Comparison of ENCODE assay signal across 17 mouse cellular contexts in the genomic region with DNA sequence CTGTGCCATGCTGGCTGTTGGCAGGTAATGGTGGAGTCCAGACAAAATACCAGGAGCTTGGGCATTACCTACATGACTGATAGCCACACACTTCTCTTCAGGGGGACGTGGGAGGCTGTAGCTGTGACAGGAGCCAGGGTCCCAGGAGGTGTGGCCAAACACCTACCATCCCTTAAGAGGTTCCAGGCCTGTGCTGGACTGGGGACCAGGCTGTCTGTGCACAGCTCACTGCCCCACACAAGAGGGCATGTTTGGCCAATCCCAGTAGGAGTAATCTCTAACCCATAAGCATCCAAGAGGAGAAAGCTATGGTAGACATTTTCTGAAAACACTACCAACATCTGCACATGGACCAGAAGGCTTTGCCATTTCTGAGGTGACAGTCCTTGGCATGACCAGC.
"Had no signal": no experiment of that assay in that cellular context is flagged by ENCODE, and none has a peak within 500 bp of the region (broad histone marks: within the 10 kb centered on the region; RNA-seq: fewer than 3 reads in every experiment).

No protein-coding gene starts in this region.

- H3K4me1 ChIP-seq: liver, embryonic 15.5 days; neural tube, embryonic 12.5 days had no signal

- H3K27ac ChIP-seq: liver, embryonic 13.5 days; liver, embryonic 15.5 days; neural tube, embryonic 12.5 days had no signal

- H3K27me3 ChIP-seq: liver, embryonic 13.5 days; liver, embryonic 15.5 days; neural tube, embryonic 12.5 days had no signal

- H3K9ac ChIP-seq: liver, embryonic 13.5 days; liver, embryonic 15.5 days; lung, embryonic 14.5 days; neural tube, embryonic 12.5 days had no signal

- DNase-seq: liver, embryonic 13.5 days; lung, adult 18-20 months; lung, embryonic 14.5 days; lung, postnatal 10 days; lung, postnatal 4 days; retina, postnatal 1 day; right cerebral cortex, adult 18-20 months; right cerebral cortex, postnatal 25 days; right cerebral cortex, postnatal 4 days; spleen, adult 18-20 months; thymus, adult 18-20 months; thymus, postnatal 14 days; thymus, postnatal 36 days had no signal

- H3K36me3 ChIP-seq: liver, embryonic 13.5 days; liver, embryonic 15.5 days; neural tube, embryonic 12.5 days had no signal

- H3K4me2 ChIP-seq: liver, embryonic 13.5 days; liver, embryonic 15.5 days; lung, embryonic 14.5 days; midbrain, embryonic 11.5 days; neural tube, embryonic 12.5 days had no signal

- H3K4me3 ChIP-seq: liver, embryonic 13.5 days; liver, embryonic 15.5 days; myocyte; neural tube, embryonic 12.5 days had no signal

- H3K9me3 ChIP-seq: liver, embryonic 13.5 days; liver, embryonic 15.5 days; neural tube, embryonic 12.5 days had no signal
